Mouse (Mus musculus) thymus, adult 2 months (tissue): ENCODE results near the gene Fam196b.

Experiments
- CTCF ChIP-seq: fragments of 200-500 bp; IDR thresholded peaks from 2 replicates; pipeline ENCODE4 v1.5.1; 2012; ENCODE audit warnings: mild to moderate bottlenecking, control low read depth, low read length, moderate library complexity, borderline replicate concordance; ENCODE audit not compliant: control insufficient read depth, poor library complexity, insufficient read depth; ENCODE audit errors: extremely low read depth
- POLR2A ChIP-seq: fragments of 200-500 bp; IDR thresholded peaks from 2 replicates; pipeline ENCODE4 v1.6.1; 2012; ENCODE audit warnings: mild to moderate bottlenecking, low read length, control low read depth, moderate library complexity; ENCODE audit not compliant: control insufficient read depth, poor library complexity, insufficient read depth; ENCODE audit errors: extremely low read depth

GRCm38 (mm10) chr11:34337907-34338306 lies 23.3 kb downstream of the Fam196b start:
- TF ChIP-seq POLR2A (no peak), CTCF (no peak)
